Mouse (Mus musculus) heart, embryonic 14.5 days (tissue): Measurements from ENCODE around the gene Tmem210. TPM values are rescaled to one million over a fixed set of nuclear protein-coding genes. Genes with fewer than 3 reads are reported as not detected.
A peak's percentile ranks its signal among the peaks of the same experiment; 100 is the strongest.

ENCODE experiments used
- ATAC-seq: fragments of 200-750 bp; cut with Nextera tagmentation; 2 replicates; pipeline ENCODE4 v1.8.0; 2017; ENCODE audit warnings: low read depth, moderate TSS enrichment; ENCODE audit not compliant: insufficient number of reproducible peaks, insufficient read depth, low FRiP score
- H3K27ac ChIP-seq, 2 experiments: fragments of 200-500 bp in 1 of 2; fragments of 300-500 bp in 1 of 2; sonication (generic) in 1 of 2; replicated peaks in 1 of 2; 2 replicates each; pipeline ENCODE4 v1.5.1; 2012 to 2014; ENCODE audit warnings: low read depth in 2 of 2, low read length in 2 of 2, control low read depth in 1 of 2, mild to moderate bottlenecking in 1 of 2, mixed read lengths in 1 of 2; ENCODE audit not compliant: control insufficient read depth in 1 of 2, insufficient read depth in 1 of 2
- H3K27me3 ChIP-seq: fragments of 300-500 bp; sonication (generic); 2 replicates; pipeline ENCODE4 v1.6.1; 2014; ENCODE audit warnings: mild to moderate bottlenecking, low read length, control low read depth; ENCODE audit not compliant: control insufficient read depth, insufficient read depth
- H3K36me3 ChIP-seq: fragments of 300-500 bp; sonication (generic); 2 replicates; pipeline ENCODE4 v1.6.1; 2014; ENCODE audit warnings: mild to moderate bottlenecking, control low read depth, low read length, mixed read lengths; ENCODE audit not compliant: control insufficient read depth, insufficient read depth
- H3K4me1 ChIP-seq, 2 experiments: fragments of 200-500 bp in 1 of 2; fragments of 300-500 bp in 1 of 2; sonication (generic) in 1 of 2; 2 replicates each; pipeline ENCODE4 v1.6.1; 2012 to 2014; ENCODE audit warnings: low read length in 2 of 2, control low read depth in 1 of 2, mixed read lengths in 1 of 2; ENCODE audit not compliant: control insufficient read depth in 2 of 2, insufficient read depth in 2 of 2
- H3K4me2 ChIP-seq: fragments of 300-500 bp; sonication (generic); 2 replicates; pipeline ENCODE4 v1.6.1; 2014; ENCODE audit warnings: mild to moderate bottlenecking, low read length
- H3K4me3 ChIP-seq, 2 experiments: fragments of 200-500 bp in 1 of 2; fragments of 300-500 bp in 1 of 2; sonication (generic) in 1 of 2; 2 replicates each; pipeline ENCODE4 v1.5.1; 2012 to 2014; ENCODE audit warnings: low read length in 2 of 2, mild to moderate bottlenecking in 2 of 2, control low read depth in 1 of 2, low read depth in 1 of 2, moderate library complexity in 1 of 2; ENCODE audit not compliant: control insufficient read depth in 1 of 2, insufficient read depth in 1 of 2
- H3K9ac ChIP-seq: fragments of 300-500 bp; sonication (generic); 2 replicates; pipeline ENCODE4 v1.6.1; 2014; ENCODE audit warnings: mild to moderate bottlenecking, low read length
- H3K9me3 ChIP-seq: fragments of 300-500 bp; sonication (generic); 2 replicates; pipeline ENCODE4 v1.6.1; 2016; ENCODE audit warnings: low read length, control low read depth; ENCODE audit not compliant: control insufficient read depth
- WGBS: fragments of 180-500 bp; shearing (Covaris S2); extraction: QIAGEN DNeasy Blood & Tissue Kit; methylation state at CpG from one replicate; pipeline ENCODE4 v1.1.7; 2014; 5-methylcytosine and 5-hydroxymethylcytosine counted together
- polyA plus RNA-seq: library from polyadenylated mRNA; unstranded; fragments of >200 nt; fragmentation: Nextera tagmentation; extraction: Ambion mirVana; gene quantifications from 2 replicates; pipeline ENCODE4 v1.2.1, GENCODE M21; 2014

The Tmem210 gene
- polyA plus RNA-seq, 1 experiment from 2014 or later = not detected

GRCm38 (mm10) chr2:25318119-25318966 is 30.4 kb downstream of the Tmem210 start:
- H3K9me3 ChIP-seq = no peaks in the 10 kb centered on the region
- H3K4me1 ChIP-seq = peaks cover 5 to 6% of the 10 kb centered on the region in 2 experiments; a peak in 3 of 4 replicates
- H3K36me3 ChIP-seq = no peaks in the 10 kb centered on the region
- peak overlapping the region; percentile 23 to 29; a peak in 3 of 4 replicates for H3K4me3 ChIP-seq
- H3K4me2 ChIP-seq = peak overlapping the region; percentile 62
- no peak overlapping the region for H3K27ac ChIP-seq
- ATAC-seq = no peak
- no peak overlapping the region for H3K9ac ChIP-seq
- WGBS = 7% methylated on average over 31 of the region's 31 CpGs
- peaks cover 58% of the 10 kb centered on the region for H3K27me3 ChIP-seq

- Histone ChIP-seq H3K9ac (no peak within 1 kb of the TSS), H3K4me1 (peaks cover 5 to 6% of the 10 kb centered on the region in 2 experiments; a peak in 3 of 4 replicates), H3K27me3 (peaks cover 51% of the 10 kb centered on the region), H3K36me3 (no peaks in the 10 kb centered on the region), H3K4me2 (peak within 1 kb of the TSS; percentile 62), H3K4me3 (peak within 1 kb of the TSS; percentile 23 to 29; a peak in 3 of 4 replicates), H3K27ac (no peak within 1 kb of the TSS), H3K9me3 (no peaks in the 10 kb centered on the region)
- ATAC-seq = no peak
- WGBS = 9% methylated on average over 58 of the region's 58 CpGs
Observed at GRCm38 (mm10) chr2:25318971-25319773, 31.2 kb downstream of the Tmem210 start, which contains the start of gene Grin1. Grin1 (minus strand) TSS chr2:25319187.

GRCm38 (mm10) chr2:25320084-25320483 is 32.1 kb downstream of the Tmem210 start:
- Histone ChIP-seq H3K27me3 (peaks cover 51% of the 10 kb centered on the region), H3K4me3 (no peak overlapping the region), H3K4me2 (no peak overlapping the region), H3K9me3 (no peaks in the 10 kb centered on the region), H3K4me1 (peaks cover 5 to 6% of the 10 kb centered on the region in 2 experiments; a peak in 3 of 4 replicates), H3K9ac (no peak overlapping the region), H3K27ac (no peak overlapping the region), H3K36me3 (no peaks in the 10 kb centered on the region)
- no peak for ATAC-seq
- 28% methylated on average over 2 of the region's 2 CpGs for WGBS

GRCm38 (mm10) chr2:25326036-25326435 is 38.1 kb downstream of the Tmem210 start:
- Histone ChIP-seq H3K36me3 (no peaks in the 10 kb centered on the region), H3K9me3 (no peaks in the 10 kb centered on the region), H3K9ac (no peak overlapping the region), H3K4me1 (peaks cover 0 to under 1% of the 10 kb centered on the region in 2 experiments; a peak in 1 of 4 replicates), H3K4me2 (no peak overlapping the region), H3K4me3 (no peak overlapping the region), H3K27ac (no peak overlapping the region), H3K27me3 (0 out of 2 replicates have a peak, but pooled peaks cover 1% of the 10 kb centered on the region)
- 64% methylated on average over 2 of the region's 2 CpGs for WGBS
- no peak for ATAC-seq

- Histone ChIP-seq H3K27ac (no peak overlapping the region), H3K4me1 (peaks cover 2 to 12% of the 10 kb centered on the region in 2 experiments; a peak in 3 of 4 replicates), H3K9ac (no peak overlapping the region), H3K4me2 (no peak overlapping the region), H3K36me3 (0 out of 2 replicates have a peak, but pooled peaks cover under 1% of the 10 kb centered on the region), H3K27me3 (no peaks in the 10 kb centered on the region), H3K9me3 (no peaks in the 10 kb centered on the region), H3K4me3 (no peak overlapping the region)
- 34% methylated on average over 7 of the region's 7 CpGs for WGBS
- ATAC-seq = no peak
Observed at GRCm38 (mm10) chr2:25328440-25328839, 40.5 kb downstream of the Tmem210 start.

- 57% methylated on average over 9 of the region's 9 CpGs for WGBS
- Histone ChIP-seq H3K9ac (peak overlapping the region; percentile 93), H3K9me3 (no peaks in the 10 kb centered on the region), H3K36me3 (peaks cover 30% of the 10 kb centered on the region), H3K4me1 (peaks cover 2 to 14% of the 10 kb centered on the region in 2 experiments; a peak in 3 of 4 replicates), H3K4me2 (peak overlapping the region; percentile 71), H3K27me3 (no peaks in the 10 kb centered on the region), H3K4me3 (peak overlapping the region; percentile 96), H3K27ac (no peak overlapping the region)
- no peak for ATAC-seq
Observed at GRCm38 (mm10) chr2:25331470-25331869, 43.5 kb downstream of the Tmem210 start.
